Mouse (Mus musculus) heart, adult 11 months (tissue): ENCODE results near the gene Gpx6.
A peak's percentile ranks its signal among the peaks of the same experiment; 100 is the strongest.

Experiments used
- DNase-seq: peaks from one replicate; pipeline ENCODE4 v3.0.0; 2022

Gene Gpx6

GRCm38 (mm10) chr13:21311926-21312325 is at the start of gene Gpx6:
Gene Gpx6 (plus strand): TSS chr13:21312125.
- peak; percentile 76 for DNase-seq

GRCm38 (mm10) chr13:21262787-21263461 is 49.0 kb upstream of the Gpx6 start:
- peak; percentile 65 for DNase-seq

GRCm38 (mm10) chr13:21263910-21264309 is 48.0 kb upstream of the Gpx6 start:
- peak; percentile 61 for DNase-seq

- peak; percentile 55 for DNase-seq
Observed at GRCm38 (mm10) chr13:21264366-21264765, 47.6 kb upstream of the Gpx6 start.

- peak; percentile 27 for DNase-seq
Observed at GRCm38 (mm10) chr13:21265736-21266135, 46.2 kb upstream of the Gpx6 start.

- peak; percentile 22 for DNase-seq
Observed at GRCm38 (mm10) chr13:21267541-21267940, 44.4 kb upstream of the Gpx6 start.

GRCm38 (mm10) chr13:21268262-21268661 is 43.7 kb upstream of the Gpx6 start:
- DNase-seq = no peak

GRCm38 (mm10) chr13:21275021-21275814 is 36.7 kb upstream of the Gpx6 start:
- no peak for DNase-seq

GRCm38 (mm10) chr13:21275815-21276550 is 35.9 kb upstream of the Gpx6 start:
- DNase-seq = peak; percentile 94

GRCm38 (mm10) chr13:21276551-21276950 is 35.4 kb upstream of the Gpx6 start:
- no peak for DNase-seq

GRCm38 (mm10) chr13:21279076-21279475 is 32.8 kb upstream of the Gpx6 start:
- no peak for DNase-seq

- peak; percentile 94 for DNase-seq
Observed at GRCm38 (mm10) chr13:21279559-21279958, 32.4 kb upstream of the Gpx6 start.

- no peak for DNase-seq
Observed at GRCm38 (mm10) chr13:21292631-21293030, 19.3 kb upstream of the Gpx6 start, which contains the start of gene Gpx5. Gene Gpx5 (minus strand): TSS chr13:21292731.

- DNase-seq = no peak
Observed at GRCm38 (mm10) chr13:21298557-21298956, 13.4 kb upstream of the Gpx6 start.

GRCm38 (mm10) chr13:21304483-21305066 is 7.3 kb upstream of the Gpx6 start:
- no peak for DNase-seq

- peak; percentile 7 for DNase-seq
Observed at GRCm38 (mm10) chr13:21309788-21310187, 2.1 kb upstream of the Gpx6 start.

- DNase-seq = peak; percentile 55
Observed at GRCm38 (mm10) chr13:21312854-21313253, 929 bp downstream of the Gpx6 start.

- no peak for DNase-seq
Observed at GRCm38 (mm10) chr13:21313903-21314302, 2.0 kb downstream of the Gpx6 start.

GRCm38 (mm10) chr13:21320262-21320661 is 8.3 kb downstream of the Gpx6 start:
- DNase-seq = peak; percentile 72

- peak; percentile 52 for DNase-seq
Observed at GRCm38 (mm10) chr13:21321890-21322494, 10.1 kb downstream of the Gpx6 start.

- DNase-seq = peak; percentile 74
Observed at GRCm38 (mm10) chr13:21322509-21323375, 10.8 kb downstream of the Gpx6 start.

GRCm38 (mm10) chr13:21323405-21323804 is 11.5 kb downstream of the Gpx6 start:
- peak; percentile 55 for DNase-seq
